Mouse (Mus musculus) C3H10T1/2 (cell line): ENCODE results near the gene Iqcj. TPM values are rescaled to one million over a fixed set of nuclear protein-coding genes. Genes with fewer than 3 reads are reported as not detected.

Source experiments
- polyA plus RNA-seq, 2 experiments: library from polyadenylated mRNA; unstranded; fragments of >200 nt; fragmentation: generic; extraction: Trizol; gene quantifications; one replicate each; pipeline ENCODE4 v1.2.1; 2012; ENCODE audit warnings: missing spikeins in 2 of 2

Iqcj gene
- not detected for polyA plus RNA-seq

DNA sequence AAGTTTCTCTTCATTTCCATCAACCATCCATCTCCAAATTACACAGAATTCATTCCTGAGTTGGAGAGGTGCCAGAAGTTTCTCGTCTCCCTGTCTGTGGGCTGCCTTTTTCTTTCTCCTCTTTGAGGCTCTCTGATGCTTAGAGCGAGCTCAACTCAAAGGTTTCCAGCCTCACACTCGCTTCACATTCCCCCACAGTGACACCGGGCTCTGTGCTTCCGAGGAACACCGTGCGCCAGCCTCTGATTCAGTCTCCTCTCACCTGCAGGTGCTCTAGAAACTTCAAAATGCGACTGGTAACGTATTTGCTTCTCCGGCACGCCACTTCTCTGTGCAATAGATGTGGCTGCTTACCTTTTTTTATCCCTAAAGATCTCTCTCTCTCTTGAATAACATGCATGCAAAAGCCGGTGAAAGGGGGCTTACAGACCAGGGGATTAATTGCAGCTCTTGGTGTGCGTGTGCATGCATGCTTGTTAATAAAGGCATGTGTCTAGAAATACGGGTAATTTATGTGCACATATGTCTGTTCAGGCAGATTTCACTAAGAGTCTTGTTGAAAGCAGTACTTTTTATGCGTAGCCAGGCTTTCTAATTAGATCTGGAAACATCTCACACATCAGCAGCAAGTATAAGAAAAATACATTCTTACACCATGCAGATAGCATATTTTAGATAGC lies at the start of gene Iqcj, which contains the start of gene Iqschfp:
Gene Iqcj, plus strand, starts transcription at position 195 of the 680 bp plus-strand sequence.
Gene Iqschfp, plus strand, starts transcription at position 207 of the 680 bp plus-strand sequence.

DNA sequence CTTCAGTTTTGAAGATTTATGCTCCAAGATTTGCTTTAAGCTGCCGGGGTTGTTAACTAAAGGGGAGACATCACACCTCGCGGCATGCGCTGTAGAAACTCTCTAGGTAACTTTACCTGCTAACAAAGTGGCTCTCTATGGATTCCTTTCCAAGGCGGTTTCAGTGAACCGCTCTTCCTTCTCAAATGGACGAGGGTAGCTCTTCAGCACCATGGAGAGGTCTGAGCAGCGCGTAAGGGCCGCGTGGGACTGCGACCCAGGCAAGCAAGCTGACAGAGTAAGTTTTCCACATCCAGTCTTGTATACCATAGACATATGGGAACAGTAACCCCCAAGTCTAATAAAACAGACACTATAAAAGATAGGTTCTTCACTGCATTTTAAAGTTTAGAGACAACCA lies 172.7 kb downstream of the Iqcj start, which contains the start of gene Schip1:
Gene Schip1, plus strand, starts transcription at position 72 of the 400 bp plus-strand sequence.

Other genes with a start within 250 kb of the Iqcj start
- not detected for gene Iqschfp, start within 50 bp of the Iqcj start, polyA plus RNA-seq
- 1 to 10 TPM; 2.3 to 2.4 TPM for gene Schip1, start 172.6 kb downstream of the Iqcj start, polyA plus RNA-seq